Mouse (Mus musculus) colon, adult 2 months (tissue): ENCODE data around the gene Wars. TPM values are rescaled to one million over a fixed set of nuclear protein-coding genes. Genes with fewer than 3 reads are reported as not detected.

Source experiments
- polyA plus RNA-seq: library from polyadenylated mRNA; depleted of rRNA; stranded (reverse); fragments of >200 nt; gene quantifications from 2 replicates; pipeline ENCODE4 v1.2.3, GENCODE M21; 2012; rRNA removed

Gene Wars
- 130 and 148 TPM in 2 replicates for polyA plus RNA-seq

GRCm38 (mm10) chr12:108893715-108894431 is at the start of gene Wars:
TSS of gene Wars (minus strand) at chr12:108894174.

GRCm38 (mm10) chr12:108892989-108893714 is 822 bp downstream of the Wars start, which contains the start of gene Wdr25:
TSS of gene Wdr25 (plus strand) at chr12:108893631.

GRCm38 (mm10) chr12:108835840-108836409 is 58.0 kb downstream of the Wars start, which contains the start of the genes Slc25a29 and Slc25a47:
TSS of gene Slc25a29 (minus strand) at chr12:108835883.
TSS of gene Slc25a47 (plus strand) at chr12:108836046.

Other genes starting within 250 kb of the Wars start
- 305 and 307 TPM in 2 replicates for gene Degs2, start 191.9 kb downstream of the Wars start, polyA plus RNA-seq
- 21.7 and 23.2 TPM in 2 replicates for gene Yy1, start 101.2 kb downstream of the Wars start, polyA plus RNA-seq
- gene Slc25a29, start 58.3 kb downstream of the Wars start, polyA plus RNA-seq, result 13.7 and 13.8 TPM in 2 replicates
- 19.4 and 21.2 TPM in 2 replicates for gene Slc25a47, start 58.1 kb downstream of the Wars start, polyA plus RNA-seq
- 12.8 and 17.0 TPM in 2 replicates for gene Wdr25, start 543 bp downstream of the Wars start, polyA plus RNA-seq
- 3.5 and 4.3 TPM in 2 replicates for gene Begain, start 174.0 kb upstream of the Wars start, polyA plus RNA-seq